Mouse (Mus musculus): ENCODE data around the gene Vmp1. TPM values are rescaled to one million over a fixed set of nuclear protein-coding genes. Genes with fewer than 3 reads are reported as not detected.

The Vmp1 gene
- polyA plus RNA-seq, 1 experiment from 2014 or later: 147 TPM

- H3K4me1 ChIP-seq (ENCODE audit: control insufficient read depth, insufficient read depth, low read length): peaks cover 17% of the 10 kb centered on the region
- no peak overlapping the region for H3K4me3 ChIP-seq (replicated peaks; ENCODE audit: low read length)
- no peak overlapping the region for H3K27ac ChIP-seq (ENCODE audit: low read length)
- no peak overlapping the region for H3K9ac ChIP-seq (ENCODE audit: low read length)
- no peaks in the 10 kb centered on the region for H3K27me3 ChIP-seq (ENCODE audit: control insufficient read depth, insufficient read depth, low read length)
- 80% methylated on average over 3 of the region's 3 CpGs for WGBS
- H3K4me2 ChIP-seq (ENCODE audit: low read depth, low read length): no peak overlapping the region
- no peak for ATAC-seq (ENCODE audit: insufficient read depth, low FRiP score)
- no peaks in the 10 kb centered on the region for H3K36me3 ChIP-seq (ENCODE audit: control insufficient read depth, insufficient read depth, low read length)
- no peaks in the 10 kb centered on the region for H3K9me3 ChIP-seq (replicated peaks; ENCODE audit: control insufficient read depth, low read length)
Measured at GRCm38 (mm10) chr11:86681423-86681822, 2.2 kb downstream of the Vmp1 start.

- ATAC-seq (ENCODE audit: insufficient read depth, low FRiP score): no peak
- no peaks in the 10 kb centered on the region for H3K9me3 ChIP-seq (replicated peaks; ENCODE audit: control insufficient read depth, low read length)
- H3K9ac ChIP-seq (ENCODE audit: low read length): no peak overlapping the region
- H3K4me2 ChIP-seq (ENCODE audit: low read depth, low read length): no peak overlapping the region
- H3K27me3 ChIP-seq (ENCODE audit: control insufficient read depth, insufficient read depth, low read length): no peaks in the 10 kb centered on the region
- no peak overlapping the region for H3K4me3 ChIP-seq (replicated peaks; ENCODE audit: low read length)
- H3K36me3 ChIP-seq (ENCODE audit: control insufficient read depth, insufficient read depth, low read length): no peaks in the 10 kb centered on the region
- 94% methylated on average over 3 of the region's 3 CpGs for WGBS
- no peak overlapping the region for H3K27ac ChIP-seq (ENCODE audit: low read length)
- peaks cover 17% of the 10 kb centered on the region for H3K4me1 ChIP-seq (ENCODE audit: control insufficient read depth, insufficient read depth, low read length)
Measured at GRCm38 (mm10) chr11:86680729-86681128, 2.9 kb downstream of the Vmp1 start.

- ATAC-seq (ENCODE audit: insufficient read depth, low FRiP score): no peak
- Histone ChIP-seq H3K4me3 (replicated peaks; ENCODE audit: low read length) (no peak overlapping the region), H3K4me1 (ENCODE audit: control insufficient read depth, insufficient read depth, low read length) (peaks cover 9% of the 10 kb centered on the region), H3K27me3 (ENCODE audit: control insufficient read depth, insufficient read depth, low read length) (no peaks in the 10 kb centered on the region), H3K9ac (ENCODE audit: low read length) (no peak overlapping the region), H3K27ac (ENCODE audit: low read length) (no peak overlapping the region), H3K4me2 (ENCODE audit: low read depth, low read length) (no peak overlapping the region), H3K9me3 (replicated peaks; ENCODE audit: control insufficient read depth, low read length) (no peaks in the 10 kb centered on the region), H3K36me3 (ENCODE audit: control insufficient read depth, insufficient read depth, low read length) (no peaks in the 10 kb centered on the region)
- 72% methylated on average over 5 of the region's 5 CpGs for WGBS
Measured at GRCm38 (mm10) chr11:86678957-86679356, 4.7 kb downstream of the Vmp1 start.

GRCm38 (mm10) chr11:86675520-86675919 is 8.1 kb downstream of the Vmp1 start:
- 77% methylated on average over 4 of the region's 4 CpGs for WGBS

GRCm38 (mm10) chr11:86672772-86673171 is 10.9 kb downstream of the Vmp1 start:
- Histone ChIP-seq H3K4me3 (replicated peaks; ENCODE audit: low read length) (no peak overlapping the region), H3K4me1 (ENCODE audit: control insufficient read depth, insufficient read depth, low read length) (peaks cover 4% of the 10 kb centered on the region; the same call in 1 of the 2 replicates), H3K4me2 (ENCODE audit: low read depth, low read length) (no peak overlapping the region), H3K9me3 (replicated peaks; ENCODE audit: control insufficient read depth, low read length) (no peaks in the 10 kb centered on the region), H3K27me3 (ENCODE audit: control insufficient read depth, insufficient read depth, low read length) (no peaks in the 10 kb centered on the region), H3K9ac (ENCODE audit: low read length) (no peak overlapping the region), H3K27ac (ENCODE audit: low read length) (no peak overlapping the region), H3K36me3 (ENCODE audit: control insufficient read depth, insufficient read depth, low read length) (no peaks in the 10 kb centered on the region)
- no peak for ATAC-seq (ENCODE audit: insufficient read depth, low FRiP score)
- 72% methylated on average over 3 of the region's 3 CpGs for WGBS

More at GRCm38 (mm10) chr11:86675520-86675919, 8.1 kb downstream of the Vmp1 start:
- no peak overlapping the region for H3K27ac ChIP-seq (ENCODE audit: low read length)
- no peak overlapping the region for H3K4me3 ChIP-seq (replicated peaks; ENCODE audit: low read length)
- H3K4me1 ChIP-seq (ENCODE audit: control insufficient read depth, insufficient read depth, low read length): peaks cover 4% of the 10 kb centered on the region; the same call in 1 of the 2 replicates
- no peaks in the 10 kb centered on the region for H3K36me3 ChIP-seq (ENCODE audit: control insufficient read depth, insufficient read depth, low read length)
- H3K4me2 ChIP-seq (ENCODE audit: low read depth, low read length): no peak overlapping the region
- no peak for ATAC-seq (ENCODE audit: insufficient read depth, low FRiP score)
- H3K9ac ChIP-seq (ENCODE audit: low read length): no peak overlapping the region
- no peaks in the 10 kb centered on the region for H3K9me3 ChIP-seq (replicated peaks; ENCODE audit: control insufficient read depth, low read length)
- no peaks in the 10 kb centered on the region for H3K27me3 ChIP-seq (ENCODE audit: control insufficient read depth, insufficient read depth, low read length)

GRCm38 (mm10) chr11:86671041-86671675 is 12.5 kb downstream of the Vmp1 start:
- H3K4me2 ChIP-seq (ENCODE audit: low read depth, low read length): no peak overlapping the region
- H3K27ac ChIP-seq (ENCODE audit: low read length): no peak overlapping the region
- no peaks in the 10 kb centered on the region for H3K27me3 ChIP-seq (ENCODE audit: control insufficient read depth, insufficient read depth, low read length)
- H3K9me3 ChIP-seq (replicated peaks; ENCODE audit: control insufficient read depth, low read length): no peaks in the 10 kb centered on the region
- 72% methylated on average over 3 of the region's 3 CpGs for WGBS
- no peak overlapping the region for H3K4me3 ChIP-seq (replicated peaks; ENCODE audit: low read length)
- no peak overlapping the region for H3K9ac ChIP-seq (ENCODE audit: low read length)
- ATAC-seq (ENCODE audit: insufficient read depth, low FRiP score): no peak
- H3K36me3 ChIP-seq (ENCODE audit: control insufficient read depth, insufficient read depth, low read length): no peaks in the 10 kb centered on the region
- H3K4me1 ChIP-seq (ENCODE audit: control insufficient read depth, insufficient read depth, low read length): no peaks in the 10 kb centered on the region

GRCm38 (mm10) chr11:86668169-86668568 is 15.5 kb downstream of the Vmp1 start:
- no peak overlapping the region for H3K4me2 ChIP-seq (ENCODE audit: low read depth, low read length)
- WGBS: 88% methylated on average over 3 of the region's 3 CpGs
- no peaks in the 10 kb centered on the region for H3K4me1 ChIP-seq (ENCODE audit: control insufficient read depth, insufficient read depth, low read length)
- H3K27me3 ChIP-seq (ENCODE audit: control insufficient read depth, insufficient read depth, low read length): no peaks in the 10 kb centered on the region
- no peak overlapping the region for H3K9ac ChIP-seq (ENCODE audit: low read length)
- H3K4me3 ChIP-seq (replicated peaks; ENCODE audit: low read length): no peak overlapping the region
- no peak for ATAC-seq (ENCODE audit: insufficient read depth, low FRiP score)
- H3K27ac ChIP-seq (ENCODE audit: low read length): no peak overlapping the region
- H3K36me3 ChIP-seq (ENCODE audit: control insufficient read depth, insufficient read depth, low read length): no peaks in the 10 kb centered on the region
- H3K9me3 ChIP-seq (replicated peaks; ENCODE audit: control insufficient read depth, low read length): no peaks in the 10 kb centered on the region

GRCm38 (mm10) chr11:86667553-86667952 is 16.1 kb downstream of the Vmp1 start:
- H3K27me3 ChIP-seq (ENCODE audit: control insufficient read depth, insufficient read depth, low read length): no peaks in the 10 kb centered on the region
- no peak overlapping the region for H3K4me2 ChIP-seq (ENCODE audit: low read depth, low read length)
- H3K4me3 ChIP-seq (replicated peaks; ENCODE audit: low read length): no peak overlapping the region
- 73% methylated on average over 2 of the region's 2 CpGs for WGBS
- no peak overlapping the region for H3K9ac ChIP-seq (ENCODE audit: low read length)
- no peak overlapping the region for H3K27ac ChIP-seq (ENCODE audit: low read length)
- ATAC-seq (ENCODE audit: insufficient read depth, low FRiP score): no peak
- H3K9me3 ChIP-seq (replicated peaks; ENCODE audit: control insufficient read depth, low read length): no peaks in the 10 kb centered on the region
- no peaks in the 10 kb centered on the region for H3K4me1 ChIP-seq (ENCODE audit: control insufficient read depth, insufficient read depth, low read length)
- H3K36me3 ChIP-seq (ENCODE audit: control insufficient read depth, insufficient read depth, low read length): no peaks in the 10 kb centered on the region

GRCm38 (mm10) chr11:86664406-86664805 is 19.2 kb downstream of the Vmp1 start:
- WGBS: 87% methylated on average over 3 of the region's 3 CpGs
- Histone ChIP-seq H3K9ac (ENCODE audit: low read length) (no peak overlapping the region), H3K27me3 (ENCODE audit: control insufficient read depth, insufficient read depth, low read length) (no peaks in the 10 kb centered on the region), H3K27ac (ENCODE audit: low read length) (no peak overlapping the region), H3K4me1 (ENCODE audit: control insufficient read depth, insufficient read depth, low read length) (no peaks in the 10 kb centered on the region), H3K4me2 (ENCODE audit: low read depth, low read length) (no peak overlapping the region), H3K4me3 (replicated peaks; ENCODE audit: low read length) (no peak overlapping the region), H3K36me3 (ENCODE audit: control insufficient read depth, insufficient read depth, low read length) (no peaks in the 10 kb centered on the region; the same call in 1 of the 2 replicates), H3K9me3 (replicated peaks; ENCODE audit: control insufficient read depth, low read length) (no peaks in the 10 kb centered on the region)
- no peak for ATAC-seq (ENCODE audit: insufficient read depth, low FRiP score)

All from stomach, embryonic 16.5 days (tissue).